Comparison of ENCODE assay signal across 20 mouse cellular contexts in the genomic region with DNA sequence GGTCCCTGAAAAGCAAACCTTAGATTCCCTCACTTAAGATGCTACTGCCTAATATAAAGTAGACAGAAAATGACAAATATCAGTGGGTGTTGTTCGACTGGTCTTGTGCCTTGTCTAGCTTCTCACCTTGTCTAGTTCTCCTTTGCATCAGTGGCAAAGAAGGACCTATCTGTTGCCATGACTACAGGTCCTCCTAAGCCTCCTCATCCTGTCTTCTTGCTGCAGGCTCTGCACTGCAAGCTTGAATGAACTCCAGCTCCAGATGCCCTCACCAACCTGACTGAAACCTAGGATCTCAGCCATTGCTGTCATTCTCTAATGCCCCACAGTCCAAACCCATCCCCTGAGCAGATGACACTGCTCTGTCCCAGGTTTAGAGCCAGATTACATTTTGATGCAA. TPM values are rescaled to one million over a fixed set of nuclear protein-coding genes. Genes with fewer than 3 reads are reported as not detected.
"Had no signal": no experiment of that assay in that cellular context is flagged by ENCODE, and none has a peak within 500 bp of the region (broad histone marks: within the 10 kb centered on the region; RNA-seq: fewer than 3 reads in every experiment).

No protein-coding gene starts in this region.

- H3K4me3 ChIP-seq: midbrain, embryonic 10.5 days; midbrain, embryonic 12.5 days; myocyte; neural tube, embryonic 13.5 days; neural tube, embryonic 15.5 days had no signal

- H3K4me2 ChIP-seq: lung, embryonic 14.5 days; midbrain, embryonic 12.5 days; neural tube, embryonic 13.5 days; neural tube, embryonic 15.5 days had no signal

- H3K9me3 ChIP-seq: midbrain, embryonic 10.5 days; midbrain, embryonic 12.5 days; neural tube, embryonic 13.5 days; neural tube, embryonic 15.5 days had no signal

- H3K9ac ChIP-seq: liver, embryonic 14.5 days; lung, embryonic 14.5 days; midbrain, embryonic 12.5 days; neural tube, embryonic 13.5 days; neural tube, embryonic 15.5 days had no signal

- H3K27ac ChIP-seq: liver, embryonic 14.5 days; midbrain, embryonic 10.5 days; midbrain, embryonic 12.5 days; neural tube, embryonic 13.5 days; neural tube, embryonic 15.5 days had no signal

- DNase-seq: lung, adult 18-20 months; lung, embryonic 14.5 days; lung, postnatal 10 days; lung, postnatal 4 days; midbrain, embryonic 14.5 days; retina, postnatal 1 day; right cerebral cortex, adult 18-20 months; right cerebral cortex, postnatal 25 days; right cerebral cortex, postnatal 4 days; spleen, adult 18-20 months; thymus, adult 18-20 months; thymus, postnatal 25 days; thymus, postnatal 4 days had no signal

- H3K27me3 ChIP-seq: midbrain, embryonic 12.5 days; neural tube, embryonic 13.5 days; neural tube, embryonic 15.5 days had no signal

- H3K4me1 ChIP-seq: midbrain, embryonic 10.5 days; midbrain, embryonic 12.5 days; neural tube, embryonic 13.5 days; neural tube, embryonic 15.5 days had no signal

- H3K36me3 ChIP-seq: midbrain, embryonic 10.5 days; midbrain, embryonic 12.5 days; neural tube, embryonic 13.5 days; neural tube, embryonic 15.5 days had no signal

RNA-seq across cellular contexts. Expression of a gene that starts 22.2 kb away (rescaled TPM):
- total RNA-seq: megakaryocyte, adult 5-6 weeks had no signal
